Mouse (Mus musculus): ENCODE measurements around the gene Igfbp5. TPM values are rescaled to one million over a fixed set of nuclear protein-coding genes. Genes with fewer than 3 reads are reported as not detected.

Igfbp5 gene
- polyA plus RNA-seq, 2 experiments: 0.36 to 1.3 TPM

DNA sequence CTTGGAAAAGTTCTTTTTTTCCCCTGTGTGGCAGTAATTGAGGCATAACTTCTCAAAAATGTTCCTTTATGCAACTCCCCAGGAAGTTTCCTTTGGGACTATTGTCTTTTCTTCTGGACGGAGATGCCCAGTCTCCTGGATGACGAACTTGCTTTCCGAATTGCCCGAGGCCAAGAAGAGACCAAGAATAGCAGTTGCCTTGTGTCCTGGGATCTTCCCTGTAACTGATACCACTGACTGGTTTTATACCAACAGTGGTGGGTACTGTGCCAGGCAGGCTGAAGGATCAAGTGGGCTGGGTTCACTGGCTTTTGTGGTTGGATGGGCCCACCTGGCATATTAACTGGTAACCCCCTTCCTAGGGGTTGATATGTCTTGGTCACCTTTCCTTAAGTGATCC is 41.1 kb downstream of the Igfbp5 start:
- no peaks in the 10 kb centered on the region for H3K36me3 ChIP-seq (replicated peaks; ENCODE audit: control insufficient read depth, insufficient read depth, low read depth)
- no peak overlapping the region for H3K4me3 ChIP-seq (ENCODE audit: insufficient read depth in 1 of 2, low read depth in 2 of 2, low read length in 2 of 2)
- H3K9ac ChIP-seq (replicated peaks): no peak overlapping the region
- DNase-seq (ENCODE audit: low read depth in 3 of 3, low spot score in 3 of 3) (no peak), ATAC-seq (ENCODE audit: insufficient read depth) (no peak)
- H3K9me3 ChIP-seq (ENCODE audit: control insufficient read depth, low read length): no peaks in the 10 kb centered on the region
- H3K4me2 ChIP-seq (ENCODE audit: low read depth): no peak overlapping the region
- no peaks in the 10 kb centered on the region for H3K27me3 ChIP-seq (ENCODE audit: control insufficient read depth, insufficient read depth, low read length)
- TF ChIP-seq CTCF (IDR thresholded peaks at IDR 0.05; ENCODE audit: low read depth): no peak
- TF ChIP-seq EP300 (IDR thresholded peaks at IDR 0.05; ENCODE audit: low read depth): no peak
- H3K27ac ChIP-seq: no peak overlapping the region
- H3K4me1 ChIP-seq (replicated peaks; ENCODE audit: control insufficient read depth in 2 of 2, insufficient read depth in 2 of 2, low read length in 1 of 2): no peaks in the 10 kb centered on the region
- WGBS (ENCODE audit: insufficient replicate concordance): 76% methylated on average over 4 of the region's 4 CpGs

DNA sequence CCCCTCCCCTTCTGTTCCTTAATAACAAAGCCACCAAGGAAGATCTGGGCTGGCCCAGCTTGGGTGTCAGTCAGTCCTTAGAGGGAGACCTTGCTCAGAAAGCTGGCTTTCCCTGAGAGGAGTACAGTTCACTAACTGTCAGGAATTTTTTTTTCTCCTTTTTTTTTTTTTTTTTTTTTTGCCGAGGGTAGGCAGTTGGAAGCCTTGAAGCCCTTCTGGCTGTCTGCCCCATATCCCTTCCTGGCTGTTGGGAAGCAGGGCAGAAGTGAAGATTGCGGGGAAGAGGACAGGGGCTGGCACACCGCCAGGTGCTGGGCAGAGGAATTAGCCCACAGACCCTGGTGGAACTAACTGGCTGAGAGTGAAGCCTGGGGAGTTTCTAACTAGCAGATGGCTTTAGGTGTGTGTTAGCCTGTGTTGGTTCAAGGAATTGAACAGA is 42.0 kb downstream of the Igfbp5 start:
- H3K27ac ChIP-seq: no peak overlapping the region
- WGBS (ENCODE audit: insufficient replicate concordance): 34% methylated on average over 3 of the region's 3 CpGs
- no peak for ATAC-seq (ENCODE audit: insufficient read depth)
- H3K9ac ChIP-seq (replicated peaks): no peak overlapping the region
- TF ChIP-seq EP300 (IDR thresholded peaks at IDR 0.05; ENCODE audit: low read depth): no peak
- no peak for TF ChIP-seq CTCF (IDR thresholded peaks at IDR 0.05; ENCODE audit: low read depth)
- H3K9me3 ChIP-seq (ENCODE audit: control insufficient read depth, low read length): no peaks in the 10 kb centered on the region
- H3K4me3 ChIP-seq (ENCODE audit: insufficient read depth in 1 of 2, low read depth in 2 of 2, low read length in 2 of 2): no peak overlapping the region
- no peak for DNase-seq (ENCODE audit: low read depth in 3 of 3, low spot score in 3 of 3)
- H3K4me1 ChIP-seq (replicated peaks; ENCODE audit: control insufficient read depth in 2 of 2, insufficient read depth in 2 of 2, low read length in 1 of 2): no peaks in the 10 kb centered on the region
- no peaks in the 10 kb centered on the region for H3K36me3 ChIP-seq (replicated peaks; ENCODE audit: control insufficient read depth, insufficient read depth, low read depth)
- no peak overlapping the region for H3K4me2 ChIP-seq (ENCODE audit: low read depth)
- H3K27me3 ChIP-seq (ENCODE audit: control insufficient read depth, insufficient read depth, low read length): peaks cover 2% of the 10 kb centered on the region

DNA sequence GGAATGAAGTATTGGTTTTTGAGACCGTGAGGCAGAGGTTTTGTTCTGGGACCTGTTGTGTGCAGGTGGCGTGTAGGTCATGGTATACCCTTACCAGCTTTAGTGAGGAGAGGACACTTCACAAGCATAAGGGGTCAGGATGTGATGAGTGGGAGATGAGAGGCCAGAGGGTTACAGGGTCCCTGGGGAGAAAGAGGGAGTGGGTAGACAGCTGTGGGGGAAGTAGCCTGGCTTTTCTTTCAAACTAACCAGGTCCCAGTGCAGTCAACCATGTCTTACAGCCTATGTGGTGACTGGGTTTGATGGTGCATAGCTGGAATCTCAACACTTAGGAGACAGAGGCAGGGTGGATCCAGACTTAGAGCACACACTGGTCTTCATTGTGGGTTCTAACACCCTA is 44.2 kb downstream of the Igfbp5 start:
- WGBS (ENCODE audit: insufficient replicate concordance): 68% methylated on average over 2 of the region's 2 CpGs
- Histone ChIP-seq H3K9ac (replicated peaks) (no peak overlapping the region), H3K36me3 (replicated peaks; ENCODE audit: control insufficient read depth, insufficient read depth, low read depth) (no peaks in the 10 kb centered on the region), H3K4me3 (ENCODE audit: insufficient read depth in 1 of 2, low read depth in 2 of 2, low read length in 2 of 2) (no peak overlapping the region), H3K9me3 (ENCODE audit: control insufficient read depth, low read length) (no peaks in the 10 kb centered on the region), H3K4me2 (ENCODE audit: low read depth) (no peak overlapping the region), H3K27me3 (ENCODE audit: control insufficient read depth, insufficient read depth, low read length) (peaks cover 17% of the 10 kb centered on the region), H3K27ac (no peak overlapping the region), H3K4me1 (replicated peaks; ENCODE audit: control insufficient read depth in 2 of 2, insufficient read depth in 2 of 2, low read length in 1 of 2) (no peaks in the 10 kb centered on the region)
- ATAC-seq (ENCODE audit: insufficient read depth): no peak
- no peak for DNase-seq (ENCODE audit: low read depth in 3 of 3, low spot score in 3 of 3)
- TF ChIP-seq CTCF (IDR thresholded peaks at IDR 0.05; ENCODE audit: low read depth) (no peak), EP300 (IDR thresholded peaks at IDR 0.05; ENCODE audit: low read depth) (no peak)

DNA sequence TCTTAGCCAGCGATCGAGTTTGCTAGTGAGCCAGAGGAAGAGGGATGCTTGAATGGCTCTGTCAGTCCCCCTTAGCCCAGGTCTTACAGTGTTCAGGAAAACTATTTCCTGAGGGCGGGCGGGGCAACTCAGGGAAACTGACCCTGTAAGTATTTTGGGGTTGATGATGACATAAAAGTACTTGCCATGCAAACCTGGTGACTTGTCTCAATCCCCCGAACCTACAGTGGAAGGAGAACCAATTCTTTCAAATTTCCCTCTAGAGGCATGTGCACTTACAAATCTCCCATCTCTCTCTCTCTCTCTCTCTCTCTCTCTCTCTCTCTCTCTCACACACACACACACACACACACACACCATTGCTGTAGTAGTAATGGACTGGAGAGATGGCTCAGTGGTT is 45.8 kb downstream of the Igfbp5 start:
- Histone ChIP-seq H3K4me3 (ENCODE audit: insufficient read depth in 1 of 2, low read depth in 2 of 2, low read length in 2 of 2) (no peak overlapping the region), H3K9ac (replicated peaks) (no peak overlapping the region), H3K4me1 (replicated peaks; ENCODE audit: control insufficient read depth in 2 of 2, insufficient read depth in 2 of 2, low read length in 1 of 2) (no peaks in the 10 kb centered on the region), H3K36me3 (replicated peaks; ENCODE audit: control insufficient read depth, insufficient read depth, low read depth) (no peaks in the 10 kb centered on the region), H3K4me2 (ENCODE audit: low read depth) (no peak overlapping the region), H3K27me3 (ENCODE audit: control insufficient read depth, insufficient read depth, low read length) (peaks cover 33% of the 10 kb centered on the region), H3K9me3 (ENCODE audit: control insufficient read depth, low read length) (no peaks in the 10 kb centered on the region), H3K27ac (no peak overlapping the region)
- TF ChIP-seq CTCF (IDR thresholded peaks at IDR 0.05; ENCODE audit: low read depth) (no peak), EP300 (IDR thresholded peaks at IDR 0.05; ENCODE audit: low read depth) (no peak)
- WGBS (ENCODE audit: insufficient replicate concordance): 63% methylated on average over 5 of the region's 5 CpGs
- ATAC-seq (ENCODE audit: insufficient read depth) (no peak), DNase-seq (ENCODE audit: low read depth in 3 of 3, low spot score in 3 of 3) (no peak)

DNA sequence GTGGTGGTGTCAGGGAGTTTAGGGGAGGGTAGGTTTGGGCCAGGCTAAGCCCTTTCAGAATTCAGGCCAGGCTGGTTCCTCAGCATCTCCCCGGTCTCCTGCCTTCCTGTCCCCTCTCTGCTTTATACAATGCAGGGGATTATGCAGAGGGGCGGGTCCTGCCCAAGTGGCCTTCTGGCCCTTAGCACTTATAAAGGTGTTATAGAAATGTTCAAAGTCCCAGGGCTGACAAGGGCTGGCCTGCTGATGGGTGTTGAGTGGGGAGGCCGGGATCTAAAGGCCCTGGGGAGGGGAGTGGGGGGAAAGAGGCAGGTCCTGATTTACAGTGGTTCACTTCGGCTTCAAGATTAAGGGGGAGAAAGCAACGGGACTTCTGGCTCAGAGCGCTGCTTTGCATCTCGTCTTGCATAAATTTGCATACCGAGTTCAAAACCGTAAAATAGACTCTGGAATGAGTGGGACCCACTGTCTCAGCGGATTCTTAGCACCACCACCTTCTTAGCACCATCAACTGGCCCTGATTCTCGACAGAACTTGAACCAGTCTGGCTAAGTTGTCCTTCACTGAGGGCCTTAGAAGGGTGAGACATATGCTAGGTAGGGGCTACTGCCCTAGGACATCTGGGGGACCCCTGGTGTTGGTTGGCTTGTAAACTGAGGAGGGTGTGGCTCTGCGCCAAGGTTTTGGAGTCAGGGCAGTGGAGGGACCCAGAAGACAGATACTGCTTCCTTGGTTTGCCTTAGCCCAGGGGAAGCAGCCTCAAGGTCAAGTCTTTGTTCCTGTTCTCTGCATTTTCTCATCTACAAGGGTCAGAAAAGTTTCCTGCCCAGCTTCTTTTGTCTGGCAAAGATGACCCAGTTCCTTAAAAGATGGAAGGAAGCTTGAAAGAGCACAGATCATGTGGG is 47.0 kb downstream of the Igfbp5 start:
- 33% methylated on average over 12 of the region's 12 CpGs for WGBS (ENCODE audit: insufficient replicate concordance)
- no peaks in the 10 kb centered on the region for H3K9me3 ChIP-seq (ENCODE audit: control insufficient read depth, low read length)
- no peak overlapping the region for H3K4me3 ChIP-seq (ENCODE audit: insufficient read depth in 1 of 2, low read depth in 2 of 2, low read length in 2 of 2)
- no peak overlapping the region for H3K27ac ChIP-seq
- TF ChIP-seq CTCF (IDR thresholded peaks at IDR 0.05; ENCODE audit: low read depth) (no peak), EP300 (IDR thresholded peaks at IDR 0.05; ENCODE audit: low read depth) (no peak)
- H3K27me3 ChIP-seq (ENCODE audit: control insufficient read depth, insufficient read depth, low read length): peaks cover 45% of the 10 kb centered on the region
- DNase-seq (ENCODE audit: low read depth in 3 of 3, low spot score in 3 of 3) (no peak), ATAC-seq (ENCODE audit: insufficient read depth) (no peak)
- H3K9ac ChIP-seq (replicated peaks): no peak overlapping the region
- H3K4me1 ChIP-seq (replicated peaks; ENCODE audit: control insufficient read depth in 2 of 2, insufficient read depth in 2 of 2, low read length in 1 of 2): no peaks in the 10 kb centered on the region
- H3K4me2 ChIP-seq (ENCODE audit: low read depth): no peak overlapping the region
- no peaks in the 10 kb centered on the region for H3K36me3 ChIP-seq (replicated peaks; ENCODE audit: control insufficient read depth, insufficient read depth, low read depth)

All from liver, embryonic 14.5 days (tissue).